Mouse (Mus musculus) frontal cortex, postnatal 36 days (tissue): ENCODE results near the gene Scrn3.

Source experiments
- DNase-seq, 2 experiments: peaks; one replicate each; pipeline ENCODE4 v3.0.0; 2022; ENCODE audit warnings: low spot score in 2 of 2

Scrn3 gene

DNA sequence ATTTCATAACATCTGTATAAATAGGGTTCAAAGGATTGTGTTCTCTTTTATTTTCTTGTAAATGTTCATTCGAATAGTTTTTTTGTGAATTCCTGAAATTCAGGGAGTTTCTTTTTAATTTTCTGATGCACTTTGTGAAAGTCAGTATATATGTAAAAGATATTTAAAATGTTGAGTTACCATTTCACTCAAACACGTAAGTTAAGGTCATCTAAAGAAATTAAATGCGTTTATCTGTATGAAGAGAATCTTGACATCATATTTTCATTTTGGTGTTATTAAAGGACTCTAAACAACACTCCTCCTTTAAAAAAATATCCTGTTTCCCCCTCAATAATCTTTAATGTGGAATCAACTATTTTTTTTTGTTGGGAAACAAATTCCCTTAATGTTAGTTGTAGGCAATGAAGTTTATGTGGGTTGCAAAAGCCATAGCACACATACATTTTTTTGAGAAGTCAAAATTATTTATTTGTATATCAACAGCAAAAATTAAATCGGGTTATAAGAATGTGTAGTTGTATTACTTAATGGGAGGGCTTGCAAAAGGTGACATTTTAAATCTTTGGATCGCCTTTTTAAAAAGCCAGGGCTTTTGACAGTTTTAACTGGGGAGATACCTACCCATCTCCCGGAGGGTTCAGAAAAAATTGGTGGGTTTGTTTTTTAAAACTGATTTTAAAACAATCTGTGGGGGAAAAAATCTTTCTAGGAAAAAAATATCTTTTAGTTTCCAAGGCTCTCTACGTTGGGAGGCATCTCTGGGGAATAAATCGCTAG, 37.0 kb upstream of the Scrn3 start:
- no peak for DNase-seq

- DNase-seq = peak in 1 of 2 experiments; percentile 30
These were observed 36.2 kb upstream of the Scrn3 start for GRCm38 (mm10) chr2:73276141-73276571.

GRCm38 (mm10) chr2:73277021-73277708, 35.2 kb upstream of the Scrn3 start:
- no peak for DNase-seq

DNA sequence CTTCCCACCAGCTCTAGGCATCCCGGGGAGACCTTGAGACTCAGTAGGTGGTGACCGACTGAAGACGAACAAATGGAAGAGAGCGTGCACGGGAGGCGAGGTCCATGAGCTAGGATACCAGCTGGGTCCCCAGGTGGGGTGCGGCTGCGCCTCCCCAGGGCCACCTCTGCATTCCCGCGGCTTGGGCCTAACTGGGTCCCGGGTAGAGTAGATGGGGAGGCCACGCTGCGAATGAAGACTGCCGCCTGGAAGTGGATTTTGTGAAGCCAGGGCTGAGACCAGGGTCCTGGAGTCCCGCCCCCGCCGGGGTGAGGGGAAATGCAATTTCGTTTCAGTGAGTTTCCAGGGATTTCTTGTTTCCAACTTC, 34.7 kb upstream of the Scrn3 start:
- DNase-seq = peak; percentile 35 to 36

- peak; percentile 85 to 88 for DNase-seq
These were observed 34.1 kb upstream of the Scrn3 start for GRCm38 (mm10) chr2:73278131-73278854.

- no peak for DNase-seq
These were observed 33.5 kb upstream of the Scrn3 start for GRCm38 (mm10) chr2:73278869-73279268.

DNA sequence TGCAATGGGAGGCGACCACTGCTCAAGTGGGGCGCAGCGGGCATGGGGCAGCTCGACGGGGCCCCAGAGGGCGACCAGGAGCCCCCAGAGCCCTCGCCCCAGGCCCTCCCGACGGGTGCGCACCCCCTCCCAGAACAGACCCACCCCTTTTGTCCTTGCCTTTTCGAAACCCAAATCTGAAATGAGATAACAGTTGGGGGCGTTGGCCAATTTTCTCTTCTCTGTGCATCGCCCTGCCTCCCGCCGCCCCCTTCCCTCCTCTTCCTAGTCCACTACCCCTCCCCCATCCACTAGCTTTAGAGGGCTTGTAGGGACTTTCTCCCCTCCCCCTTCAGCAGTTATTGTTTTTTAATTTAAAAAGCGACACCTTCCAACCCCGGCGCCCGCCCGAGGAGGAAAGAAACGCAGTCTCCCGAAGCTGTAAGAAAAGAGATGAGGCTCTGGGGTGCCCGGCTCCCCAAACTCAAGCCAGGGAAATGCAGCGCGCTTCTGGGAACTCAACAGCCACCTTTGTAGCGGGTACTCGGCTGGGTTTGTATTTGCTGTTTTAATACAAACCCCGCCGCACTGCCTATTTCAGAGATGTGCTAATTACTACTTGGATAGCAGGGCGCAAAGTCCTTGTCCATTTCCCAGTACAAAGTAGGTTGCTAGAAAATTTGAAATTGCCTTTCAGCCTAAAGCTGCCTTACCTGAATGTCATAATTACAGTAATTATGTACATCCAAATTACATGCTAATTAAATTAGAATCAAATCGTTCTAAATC, 32.9 kb upstream of the Scrn3 start:
- no peak for DNase-seq

DNA sequence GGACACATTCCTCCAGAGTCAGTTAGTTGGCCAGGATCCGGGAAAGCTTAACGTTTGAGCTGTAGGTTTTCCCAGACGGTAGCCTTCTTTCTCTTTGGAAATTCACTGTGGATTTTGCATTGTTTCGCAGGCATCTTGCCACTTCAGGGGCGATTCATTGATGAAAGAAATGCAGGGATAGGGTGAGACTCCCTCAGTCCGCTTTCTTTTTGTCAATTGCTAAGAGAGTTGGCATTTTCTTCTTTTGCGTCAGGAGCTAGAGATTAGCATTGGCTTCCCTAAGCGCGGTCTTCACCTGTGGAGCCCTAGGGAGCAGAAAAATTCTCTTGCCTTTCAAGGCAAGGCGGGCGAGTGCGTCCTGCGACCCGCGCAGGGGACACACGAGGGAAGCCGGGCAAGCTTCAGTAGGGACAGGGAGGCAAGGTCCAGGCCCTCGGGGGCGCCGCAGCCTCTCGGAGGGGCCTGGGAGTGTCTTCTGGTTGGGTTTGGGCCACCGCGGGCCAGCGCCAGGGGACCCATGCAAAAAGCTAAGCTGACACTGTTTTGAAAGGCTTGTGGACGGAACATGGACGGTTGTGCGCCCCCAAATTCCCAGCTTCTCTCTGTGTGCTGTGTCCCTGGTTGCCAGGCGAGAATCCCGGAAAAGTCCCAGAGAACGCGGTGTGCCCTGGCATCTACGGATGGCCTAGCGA, 31.9 kb upstream of the Scrn3 start:
- no peak for DNase-seq

- DNase-seq = no peak
These were observed 31.2 kb upstream of the Scrn3 start for GRCm38 (mm10) chr2:73281048-73281661.

DNA sequence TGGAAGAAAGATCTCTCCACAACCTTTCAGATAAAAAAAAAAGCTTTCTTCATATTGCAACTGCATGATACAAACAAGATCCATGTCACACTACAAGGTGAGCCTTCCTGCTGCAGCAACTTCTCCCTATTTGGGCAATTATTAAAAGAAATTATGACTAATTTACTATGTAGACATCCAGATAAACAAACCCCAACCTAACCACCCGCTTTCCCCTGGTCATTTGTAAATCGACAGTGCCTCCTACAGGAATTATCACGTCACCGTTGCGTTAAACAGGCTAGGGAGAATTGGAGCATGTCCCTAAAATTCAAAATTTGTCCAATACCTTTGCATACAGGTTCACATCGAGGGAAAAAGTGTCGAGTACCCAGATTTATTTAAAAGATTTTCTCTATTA, 30.7 kb upstream of the Scrn3 start:
- no peak for DNase-seq

DNA sequence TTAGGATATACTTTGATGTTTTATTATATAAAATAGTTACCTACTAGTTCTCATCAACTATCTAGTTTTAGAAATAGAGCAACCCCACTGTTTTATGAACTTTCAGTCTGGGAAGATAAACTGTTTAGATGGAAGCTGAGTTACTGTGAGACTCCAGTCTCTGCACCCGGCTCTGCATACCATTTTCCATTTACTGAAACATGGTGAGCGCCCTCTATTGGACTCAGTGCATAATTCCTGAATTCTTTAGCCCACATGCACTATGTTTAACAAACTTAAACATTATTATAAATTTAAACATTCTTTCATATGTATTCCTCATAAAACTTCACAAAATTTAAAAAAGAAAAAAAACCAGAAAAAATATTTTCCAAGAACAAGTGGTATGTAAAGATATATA, 26.8 kb upstream of the Scrn3 start:
- DNase-seq = peak in 1 of 2 experiments; percentile 33

GRCm38 (mm10) chr2:73291130-73291529, 21.3 kb upstream of the Scrn3 start:
- DNase-seq = no peak

- no peak for DNase-seq
These were observed 17.4 kb upstream of the Scrn3 start for GRCm38 (mm10) chr2:73295023-73295422.

DNA sequence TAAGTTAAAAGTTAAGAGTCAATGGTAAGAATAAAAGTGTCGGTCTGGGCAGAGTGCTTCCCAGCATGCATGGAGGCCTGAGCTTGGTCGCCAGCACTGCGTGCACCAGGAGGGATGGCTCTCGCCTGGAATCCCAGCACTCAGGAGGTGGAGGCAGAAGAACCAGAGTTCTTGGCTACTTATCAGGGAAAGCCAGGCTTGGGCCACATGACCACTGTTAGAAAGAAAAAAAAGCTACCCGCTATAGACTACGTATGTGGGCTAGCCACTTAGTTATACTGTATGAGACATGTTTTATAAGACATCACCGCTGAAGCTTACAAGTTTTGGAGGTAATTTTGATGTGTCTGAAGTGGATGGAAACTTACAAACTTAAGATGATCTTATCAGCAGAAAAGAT, 14.2 kb upstream of the Scrn3 start:
- no peak for DNase-seq

- DNase-seq = no peak
These were observed 13.6 kb upstream of the Scrn3 start for GRCm38 (mm10) chr2:73298841-73299240.

DNA sequence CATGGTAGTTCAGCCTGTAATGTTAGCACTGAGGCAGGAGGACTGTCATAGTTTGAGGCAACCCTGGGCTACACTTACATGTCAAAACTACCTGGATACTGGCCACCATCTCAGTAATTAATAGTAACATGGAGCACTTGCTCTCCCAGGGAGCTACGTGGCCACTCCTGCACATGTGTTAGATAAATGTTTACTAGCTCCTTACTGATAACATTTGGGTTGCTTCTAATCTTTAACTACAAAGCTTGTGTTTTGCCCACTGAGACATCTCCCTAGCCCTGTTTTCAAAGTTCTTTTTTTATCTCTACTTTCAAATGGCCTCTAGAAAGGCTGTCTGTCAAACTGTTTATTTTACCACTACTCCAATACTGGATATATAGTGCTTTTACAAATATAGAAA, 10.4 kb upstream of the Scrn3 start:
- DNase-seq = no peak

GRCm38 (mm10) chr2:73302722-73303121, 9.7 kb upstream of the Scrn3 start:
- DNase-seq = no peak

GRCm38 (mm10) chr2:73304506-73304905, 7.9 kb upstream of the Scrn3 start:
- DNase-seq = no peak

DNA sequence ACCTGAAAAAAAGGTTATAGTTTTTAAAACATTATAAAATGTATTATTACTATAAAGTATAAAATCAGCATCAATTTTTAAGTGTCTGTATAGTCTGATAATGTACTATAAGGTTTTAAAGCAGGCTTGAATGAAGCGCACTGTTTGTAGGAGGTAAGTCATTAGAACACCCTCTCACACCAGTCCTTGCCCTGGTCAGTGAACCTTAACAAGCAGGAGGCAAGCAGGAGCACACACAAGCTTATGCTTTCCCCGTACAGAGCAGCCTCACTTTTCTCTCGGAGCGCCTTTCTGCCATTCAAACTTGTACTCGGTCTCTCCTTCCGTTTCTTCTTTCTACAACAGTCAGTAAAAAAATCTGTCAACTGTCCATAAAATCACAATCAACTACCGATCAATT, 6.4 kb upstream of the Scrn3 start:
- no peak for DNase-seq

GRCm38 (mm10) chr2:73313117-73313501, 708 bp downstream of the Scrn3 start:
- DNase-seq = peak; percentile 33 to 35

DNA sequence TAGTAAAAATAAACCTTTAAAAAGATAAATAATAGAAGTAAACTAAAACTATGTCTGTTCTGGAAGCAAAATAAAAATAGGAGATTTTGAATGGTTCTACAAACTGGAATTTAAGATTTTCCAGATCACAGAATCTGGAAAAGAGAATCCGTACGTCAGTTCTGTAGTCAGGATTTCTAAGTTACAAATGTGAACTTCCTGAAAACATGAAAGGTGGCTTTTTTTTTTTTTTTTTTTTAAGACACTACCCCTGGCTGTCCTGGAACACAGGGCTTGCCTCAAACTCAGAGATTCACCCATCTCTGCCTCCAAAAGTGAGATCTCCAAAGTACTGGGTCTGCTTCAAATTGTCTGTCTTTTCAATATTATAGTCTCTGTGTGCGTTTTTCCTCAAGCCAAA, 1.9 kb downstream of the Scrn3 start:
- no peak for DNase-seq
